Mouse (Mus musculus) embryonic facial prominence, embryonic 15.5 days (tissue): ENCODE data around the gene Cluap1. TPM values are rescaled to one million over a fixed set of nuclear protein-coding genes. Genes with fewer than 3 reads are reported as not detected.
"Not testable (repeated sequence)": the region's sequence is repeated elsewhere in the genome, so short reads cannot be mapped to it uniquely, and the experiment has no call there.

Experiments
- ATAC-seq: fragments of 200-750 bp; cut with Nextera tagmentation; 2 replicates; pipeline ENCODE4 v1.8.0; 2017; ENCODE audit warnings: low read depth, moderate TSS enrichment; ENCODE audit not compliant: insufficient number of reproducible peaks, low FRiP score, low TSS enrichment
- H3K27ac ChIP-seq: fragments of 300-500 bp; sonication (generic); replicated peaks from 2 replicates; pipeline ENCODE4 v1.5.1; 2015; ENCODE audit warnings: mild to moderate bottlenecking, inconsistent platforms
- H3K27me3 ChIP-seq: fragments of 300-500 bp; sonication (generic); 2 replicates; pipeline ENCODE4 v1.6.1; 2015; ENCODE audit warnings: inconsistent platforms
- H3K36me3 ChIP-seq: fragments of 300-500 bp; sonication (generic); 2 replicates; pipeline ENCODE4 v1.6.1; 2015; ENCODE audit warnings: mild to moderate bottlenecking, inconsistent platforms
- H3K4me1 ChIP-seq: fragments of 300-500 bp; sonication (generic); 2 replicates; pipeline ENCODE4 v1.6.1; 2015; ENCODE audit warnings: inconsistent platforms
- H3K4me2 ChIP-seq: fragments of 300-500 bp; sonication (generic); replicated peaks from 2 replicates; pipeline ENCODE4 v1.6.1; 2015; ENCODE audit warnings: mild to moderate bottlenecking, inconsistent platforms
- H3K4me3 ChIP-seq: fragments of 300-500 bp; sonication (generic); replicated peaks from 2 replicates; pipeline ENCODE4 v1.5.1; 2015; ENCODE audit warnings: mild to moderate bottlenecking, inconsistent platforms
- H3K9ac ChIP-seq: fragments of 300-500 bp; sonication (generic); 2 replicates; pipeline ENCODE4 v1.6.1; 2015; ENCODE audit warnings: inconsistent platforms
- H3K9me3 ChIP-seq: fragments of 300-500 bp; sonication (generic); replicated peaks from 2 replicates; pipeline ENCODE4 v1.6.1; 2016; ENCODE audit warnings: inconsistent platforms
- WGBS: fragments of 180-500 bp; shearing (Covaris S2); methylation state at CpG from one replicate; pipeline ENCODE4 v1.1.7; 2015; 5-methylcytosine and 5-hydroxymethylcytosine counted together
- polyA plus RNA-seq: library from polyadenylated mRNA; unstranded; fragments of >200 nt; fragmentation: Nextera tagmentation; extraction: Ambion mirVana; gene quantifications from 2 replicates; pipeline ENCODE4 v1.2.1, GENCODE M21; 2015

The Cluap1 gene
- polyA plus RNA-seq, 1 experiment from 2014 or later, result 36.2 TPM

GRCm38 (mm10) chr16:3934701-3935100, 26.1 kb downstream of the Cluap1 start:
- WGBS, result 86% methylated on average over 4 of the region's 4 CpGs
- Histone ChIP-seq H3K27ac (no peak overlapping the region), H3K9ac (no peak overlapping the region), H3K9me3 (no peaks in the 10 kb centered on the region), H3K4me2 (no peak overlapping the region), H3K4me3 (no peak overlapping the region), H3K36me3 (peaks cover 84% of the 10 kb centered on the region), H3K4me1 (no peaks in the 10 kb centered on the region), H3K27me3 (no peaks in the 10 kb centered on the region)
- ATAC-seq, result no peak

DNA sequence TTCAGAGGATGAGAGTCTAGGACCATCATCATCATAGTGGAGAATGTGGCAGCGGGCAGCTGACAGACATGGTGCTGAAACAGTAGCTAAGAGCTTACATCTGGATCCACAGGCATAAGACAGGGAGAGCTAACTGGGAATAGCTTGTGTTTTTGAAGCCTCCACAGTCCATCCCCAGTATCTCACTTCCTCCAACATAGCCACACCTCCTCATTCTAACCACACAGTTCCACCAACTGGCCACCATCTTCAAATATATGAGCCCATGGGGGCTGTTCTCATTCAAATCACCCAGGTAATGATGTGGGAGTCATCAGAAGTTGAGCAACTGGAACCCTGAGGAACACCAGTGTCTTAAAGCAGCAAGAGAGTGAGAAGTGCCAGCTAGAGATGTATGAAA, 42.5 kb downstream of the Cluap1 start:
- no peak for ATAC-seq
- WGBS, result 73% methylated on average over 1 of the region's 1 CpGs
- no peaks in the 10 kb centered on the region for H3K27me3 ChIP-seq

GRCm38 (mm10) chr16:3956369-3956768, 47.8 kb downstream of the Cluap1 start:
- no peaks in the 10 kb centered on the region for H3K4me1 ChIP-seq
- H3K9me3 ChIP-seq, result no peaks in the 10 kb centered on the region
- no peak overlapping the region for H3K4me2 ChIP-seq
- ATAC-seq, result no peak
- H3K36me3 ChIP-seq, result no peaks in the 10 kb centered on the region
- H3K27me3 ChIP-seq, result no peaks in the 10 kb centered on the region
- no peak overlapping the region for H3K9ac ChIP-seq
- no peak overlapping the region for H3K27ac ChIP-seq
- 73% methylated on average over 6 of the region's 6 CpGs for WGBS
- H3K4me3 ChIP-seq, result no peak overlapping the region

More for the DNA sequence above, 42.5 kb downstream of the Cluap1 start:
- Histone ChIP-seq H3K4me2 (no peak overlapping the region), H3K27ac (no peak overlapping the region), H3K9me3 (no peaks in the 10 kb centered on the region), H3K36me3 (no peaks in the 10 kb centered on the region), H3K4me3 (no peak overlapping the region), H3K9ac (no peak overlapping the region), H3K4me1 (no peaks in the 10 kb centered on the region)

DNA sequence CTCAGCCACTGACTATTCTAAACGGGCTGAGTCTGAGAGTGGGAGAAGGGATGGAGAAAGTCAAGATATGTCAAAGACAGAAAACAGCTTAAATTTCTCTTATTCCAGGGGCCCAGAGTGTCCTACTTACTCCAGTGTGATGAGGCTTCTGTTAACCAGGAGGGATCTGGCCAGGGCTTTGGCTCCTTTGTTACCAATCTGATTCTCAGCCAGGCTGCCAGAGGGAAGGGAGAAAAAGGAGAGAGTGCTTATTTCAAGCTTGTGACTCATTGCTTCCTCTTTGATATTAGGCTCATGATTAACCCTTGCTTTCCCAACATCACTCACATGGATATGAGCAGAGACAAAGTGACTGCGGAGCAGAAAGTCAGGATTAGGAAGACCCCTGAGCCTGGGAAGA, 50.7 kb downstream of the Cluap1 start:
- Histone ChIP-seq H3K9ac (no peak overlapping the region), H3K4me1 (no peaks in the 10 kb centered on the region), H3K27me3 (no peaks in the 10 kb centered on the region), H3K9me3 (no peaks in the 10 kb centered on the region), H3K4me2 (no peak overlapping the region), H3K36me3 (no peaks in the 10 kb centered on the region), H3K27ac (no peak overlapping the region), H3K4me3 (no peak overlapping the region)
- no peak for ATAC-seq
- whole genome bisulfite sequencing, result 60% methylated on average over 2 of the region's 2 CpGs

GRCm38 (mm10) chr16:3964990-3965389, 56.4 kb downstream of the Cluap1 start:
- Histone ChIP-seq H3K9ac (no peak overlapping the region), H3K4me3 (no peak overlapping the region), H3K9me3 (no peaks in the 10 kb centered on the region), H3K27me3 (no peaks in the 10 kb centered on the region), H3K27ac (no peak overlapping the region), H3K4me1 (no peaks in the 10 kb centered on the region), H3K4me2 (no peak overlapping the region), H3K36me3 (no peaks in the 10 kb centered on the region)
- 70% methylated on average over 10 of the region's 10 CpGs for WGBS
- 0 out of 2 replicates have a peak, but pooled peaks have one; percentile 51 for ATAC-seq

- no peak overlapping the region for H3K9ac ChIP-seq
- no peak overlapping the region for H3K27ac ChIP-seq
- ATAC-seq, result no peak
- no peak overlapping the region for H3K4me2 ChIP-seq
- no peaks in the 10 kb centered on the region for H3K27me3 ChIP-seq
- H3K36me3 ChIP-seq, result no peaks in the 10 kb centered on the region
- WGBS, result 78% methylated on average over 3 of the region's 3 CpGs
- no peak overlapping the region for H3K4me3 ChIP-seq
- H3K4me1 ChIP-seq, result no peaks in the 10 kb centered on the region
- H3K9me3 ChIP-seq, result no peaks in the 10 kb centered on the region
These were observed 56.9 kb downstream of the Cluap1 start for GRCm38 (mm10) chr16:3965534-3965933.

GRCm38 (mm10) chr16:3974456-3974855, 65.9 kb downstream of the Cluap1 start:
- not testable (repeated sequence) for H3K27me3 ChIP-seq, ATAC-seq, H3K9ac ChIP-seq, H3K9me3 ChIP-seq, H3K27ac ChIP-seq, H3K4me3 ChIP-seq, H3K4me2 ChIP-seq, H3K4me1 ChIP-seq
- H3K36me3 ChIP-seq, result peaks cover 16% of the 10 kb centered on the region
- 91% methylated on average over 19 of the region's 19 CpGs for WGBS

GRCm38 (mm10) chr16:3975658-3976057, 67.1 kb downstream of the Cluap1 start:
- no peak for ATAC-seq
- Histone ChIP-seq H3K4me1 (no peaks in the 10 kb centered on the region), H3K27me3 (no peaks in the 10 kb centered on the region), H3K9ac (no peak overlapping the region), H3K4me3 (no peak overlapping the region), H3K36me3 (peaks cover 28% of the 10 kb centered on the region), H3K4me2 (no peak overlapping the region), H3K9me3 (no peaks in the 10 kb centered on the region), H3K27ac (no peak overlapping the region)
- WGBS, result 84% methylated on average over 7 of the region's 7 CpGs

DNA sequence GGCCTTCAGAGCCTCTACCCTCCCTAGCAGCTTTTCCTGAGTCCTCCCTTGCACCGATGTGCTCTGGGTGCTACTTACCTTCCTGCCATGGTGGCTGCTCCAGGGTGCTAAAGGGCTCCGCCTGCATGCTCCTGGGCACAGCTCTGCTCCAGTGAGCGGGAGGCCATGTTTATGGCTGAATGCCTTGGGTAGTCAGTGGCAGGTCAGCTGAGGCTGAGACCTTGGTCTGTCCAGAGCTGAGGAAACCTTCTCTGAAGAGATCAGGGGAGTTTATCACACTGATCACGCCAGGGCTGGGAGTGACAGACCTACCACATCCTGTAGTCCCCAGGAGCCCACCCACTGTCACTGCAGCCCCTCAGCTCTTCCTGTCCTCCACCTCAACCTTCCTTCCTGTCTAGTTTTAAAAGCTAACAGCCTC, 67.7 kb downstream of the Cluap1 start, which contains the start of gene Nlrc3:
Gene Nlrc3 (minus strand): TSS at position 382 of the 421 bp plus-strand sequence.
- 63% methylated on average over 4 of the region's 4 CpGs for WGBS
- H3K9me3 ChIP-seq, result no peaks in the 10 kb centered on the region
- H3K4me1 ChIP-seq, result no peaks in the 10 kb centered on the region
- H3K27me3 ChIP-seq, result no peaks in the 10 kb centered on the region
- H3K9ac ChIP-seq, result no peak within 1 kb of the TSS
- H3K4me3 ChIP-seq, result no peak within 1 kb of the TSS
- no peak within 1 kb of the TSS for H3K27ac ChIP-seq
- ATAC-seq, result no peak
- no peak within 1 kb of the TSS for H3K4me2 ChIP-seq
- H3K36me3 ChIP-seq, result peaks cover 34% of the 10 kb centered on the region

GRCm38 (mm10) chr16:3976712-3977111, 68.1 kb downstream of the Cluap1 start:
- 22% methylated on average over 3 of the region's 3 CpGs for WGBS

GRCm38 (mm10) chr16:3982173-3982572, 73.6 kb downstream of the Cluap1 start:
- no peak for ATAC-seq
- Histone ChIP-seq H3K4me3 (no peak overlapping the region), H3K4me1 (no peaks in the 10 kb centered on the region), H3K27me3 (no peaks in the 10 kb centered on the region), H3K9me3 (no peaks in the 10 kb centered on the region), H3K9ac (no peak overlapping the region), H3K4me2 (no peak overlapping the region), H3K36me3 (peaks cover 86% of the 10 kb centered on the region), H3K27ac (no peak overlapping the region)
- 90% methylated on average over 4 of the region's 4 CpGs for WGBS

More at GRCm38 (mm10) chr16:3976712-3977111, 68.1 kb downstream of the Cluap1 start:
- Histone ChIP-seq H3K9me3 (no peaks in the 10 kb centered on the region), H3K27ac (no peak overlapping the region), H3K4me1 (no peaks in the 10 kb centered on the region), H3K4me3 (no peak overlapping the region), H3K4me2 (no peak overlapping the region), H3K9ac (no peak overlapping the region), H3K27me3 (no peaks in the 10 kb centered on the region), H3K36me3 (peaks cover 38% of the 10 kb centered on the region)
- no peak for ATAC-seq

- no peak overlapping the region for H3K9ac ChIP-seq
- no peak overlapping the region for H3K4me2 ChIP-seq
- ATAC-seq, result no peak
- H3K27me3 ChIP-seq, result no peaks in the 10 kb centered on the region
- H3K4me1 ChIP-seq, result no peaks in the 10 kb centered on the region
- WGBS, result 70% methylated on average over 7 of the region's 7 CpGs
- no peaks in the 10 kb centered on the region for H3K9me3 ChIP-seq
- no peak overlapping the region for H3K27ac ChIP-seq
- no peak overlapping the region for H3K4me3 ChIP-seq
- H3K36me3 ChIP-seq, result peaks cover 93% of the 10 kb centered on the region
These were observed 74.6 kb downstream of the Cluap1 start for GRCm38 (mm10) chr16:3983146-3983700.
